Mouse (Mus musculus) erythroblast, embryonic 14.5 days (primary cell): Measurements from ENCODE around the gene Rpa1.

Experiments
- GATA1 ChIP-seq: IDR thresholded peaks from 2 replicates; pipeline ENCODE4 v1.6.1; 2012; ENCODE audit warnings: low read length, inconsistent platforms, mixed read lengths
- TAL1 ChIP-seq: IDR thresholded peaks from 3 replicates; pipeline ENCODE4 v1.6.1; 2012; ENCODE audit warnings: low read length, inconsistent platforms, mixed read lengths

- TF ChIP-seq TAL1 (no peak), GATA1 (no peak)
These were observed 7.3 kb downstream of the Rpa1 start for GRCm38 (mm10) chr11:75340698-75341345.
